Mouse (Mus musculus) liver, adult 2 months (tissue): ENCODE data around the gene Mical1.

Source experiments
- CTCF ChIP-seq: fragments of 200-500 bp; IDR thresholded peaks from 2 replicates; pipeline ENCODE4 v1.5.1; 2011; ENCODE audit warnings: low read depth, low read length, control low read depth
- POLR2A ChIP-seq: fragments of 200-500 bp; IDR thresholded peaks from 2 replicates; pipeline ENCODE4 v1.6.1; 2011; ENCODE audit warnings: low read length, control low read depth; ENCODE audit not compliant: insufficient read depth; ENCODE audit errors: extremely low read depth

DNA sequence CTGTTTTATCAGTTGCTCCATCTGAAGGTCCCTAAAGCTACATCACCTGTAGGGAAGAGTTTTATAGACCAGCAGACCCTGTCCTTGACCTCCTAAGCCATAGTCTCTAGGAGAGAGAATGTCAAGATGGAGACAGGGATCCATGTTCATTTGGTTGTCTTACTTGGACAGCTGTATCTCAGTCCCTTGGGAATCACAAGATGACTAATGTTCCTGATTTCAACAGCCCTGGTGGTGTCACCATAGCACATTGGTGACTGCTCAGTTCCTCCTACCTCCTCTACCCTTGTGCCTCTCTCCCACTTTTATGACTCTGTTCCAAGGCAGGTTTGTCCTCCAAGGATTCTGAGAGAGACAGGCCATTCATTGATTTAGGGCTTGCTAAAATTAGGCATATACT, 38.8 kb downstream of the Mical1 start:
- no peak for TF ChIP-seq CTCF
- TF ChIP-seq POLR2A, result no peak
